Mouse (Mus musculus): Measurements from ENCODE around the gene Slc30a2. TPM values are rescaled to one million over a fixed set of nuclear protein-coding genes. Genes with fewer than 3 reads are reported as not detected.

Slc30a2 gene
- 1.2 TPM for polyA plus RNA-seq (2015; fragmentation: Illumina TruSeq; extraction: RNeasy Lipid Tissue Mini Kit (QIAGEN cat#74804); ENCODE audit: insufficient read depth, low read depth, low replicate concordance)

GRCm38 (mm10) chr4:134343071-134344031, at the start of gene Slc30a2:
TSS of gene Slc30a2 (plus strand) at chr4:134343181.

GRCm38 (mm10) chr4:134314876-134315275, 28.1 kb upstream of the Slc30a2 start, which contains the start of gene Trim63:
TSS of gene Trim63 (plus strand) at chr4:134315120.

GRCm38 (mm10) chr4:134383750-134384149, 40.8 kb downstream of the Slc30a2 start, which contains the start of gene Extl1:
TSS of gene Extl1 (minus strand) at chr4:134383850.

GRCm38 (mm10) chr4:134395977-134396825, 53.2 kb downstream of the Slc30a2 start, which contains the start of gene Pafah2:
TSS of gene Pafah2 (plus strand) at chr4:134396320.

Other genes starting within 250 kb of the Slc30a2 start
- gene Cd52, start 248.1 kb upstream of the Slc30a2 start, polyA plus RNA-seq (2015; fragmentation: Illumina TruSeq; extraction: RNeasy Lipid Tissue Mini Kit (QIAGEN cat#74804); ENCODE audit: insufficient read depth, low read depth, low replicate concordance) = 12.5 TPM
- 2.3 TPM for gene Ubxn11, start 240.6 kb upstream of the Slc30a2 start, polyA plus RNA-seq (2015; fragmentation: Illumina TruSeq; extraction: RNeasy Lipid Tissue Mini Kit (QIAGEN cat#74804); ENCODE audit: insufficient read depth, low read depth, low replicate concordance)
- 68.4 TPM for gene Sh3bgrl3, start 214.4 kb upstream of the Slc30a2 start, polyA plus RNA-seq (2015; fragmentation: Illumina TruSeq; extraction: RNeasy Lipid Tissue Mini Kit (QIAGEN cat#74804); ENCODE audit: insufficient read depth, low read depth, low replicate concordance)
- 12.7 TPM for gene Cep85, start 156.1 kb upstream of the Slc30a2 start, polyA plus RNA-seq (2015; fragmentation: Illumina TruSeq; extraction: RNeasy Lipid Tissue Mini Kit (QIAGEN cat#74804); ENCODE audit: insufficient read depth, low read depth, low replicate concordance)
- not detected for gene Gm7534, start 140.2 kb upstream of the Slc30a2 start, polyA plus RNA-seq (2015; fragmentation: Illumina TruSeq; extraction: RNeasy Lipid Tissue Mini Kit (QIAGEN cat#74804); ENCODE audit: insufficient read depth, low read depth, low replicate concordance)
- 0.65 TPM for gene Catsper4, start 115.8 kb upstream of the Slc30a2 start, polyA plus RNA-seq (2015; fragmentation: Illumina TruSeq; extraction: RNeasy Lipid Tissue Mini Kit (QIAGEN cat#74804); ENCODE audit: insufficient read depth, low read depth, low replicate concordance)
- gene Cnksr1, start 104.8 kb upstream of the Slc30a2 start, polyA plus RNA-seq (2015; fragmentation: Illumina TruSeq; extraction: RNeasy Lipid Tissue Mini Kit (QIAGEN cat#74804); ENCODE audit: insufficient read depth, low read depth, low replicate concordance) = 4.4 TPM
- gene E130218I03Rik, start 99.5 kb upstream of the Slc30a2 start, polyA plus RNA-seq (2015; fragmentation: Illumina TruSeq; extraction: RNeasy Lipid Tissue Mini Kit (QIAGEN cat#74804); ENCODE audit: insufficient read depth, low read depth, low replicate concordance) = not detected
- gene Zfp593, start 97.6 kb upstream of the Slc30a2 start, polyA plus RNA-seq (2015; fragmentation: Illumina TruSeq; extraction: RNeasy Lipid Tissue Mini Kit (QIAGEN cat#74804); ENCODE audit: insufficient read depth, low read depth, low replicate concordance) = 2.0 TPM
- gene Gm30191, start 96.2 kb upstream of the Slc30a2 start, polyA plus RNA-seq (2015; fragmentation: Illumina TruSeq; extraction: RNeasy Lipid Tissue Mini Kit (QIAGEN cat#74804); ENCODE audit: insufficient read depth, low read depth, low replicate concordance) = not detected
- gene Grrp1, start 89.1 kb upstream of the Slc30a2 start, polyA plus RNA-seq (2015; fragmentation: Illumina TruSeq; extraction: RNeasy Lipid Tissue Mini Kit (QIAGEN cat#74804); ENCODE audit: insufficient read depth, low read depth, low replicate concordance) = 6.8 TPM
- gene Pdik1l, start 55.3 kb upstream of the Slc30a2 start, polyA plus RNA-seq (2015; fragmentation: Illumina TruSeq; extraction: RNeasy Lipid Tissue Mini Kit (QIAGEN cat#74804); ENCODE audit: insufficient read depth, low read depth, low replicate concordance) = 1.6 TPM
- gene Trim63, start 28.1 kb upstream of the Slc30a2 start, polyA plus RNA-seq (2015; fragmentation: Illumina TruSeq; extraction: RNeasy Lipid Tissue Mini Kit (QIAGEN cat#74804); ENCODE audit: insufficient read depth, low read depth, low replicate concordance) = not detected
- 4.4 TPM for gene Extl1, start 40.7 kb downstream of the Slc30a2 start, polyA plus RNA-seq (2015; fragmentation: Illumina TruSeq; extraction: RNeasy Lipid Tissue Mini Kit (QIAGEN cat#74804); ENCODE audit: insufficient read depth, low read depth, low replicate concordance)
- 4.3 TPM for gene Pafah2, start 53.1 kb downstream of the Slc30a2 start, polyA plus RNA-seq (2015; fragmentation: Illumina TruSeq; extraction: RNeasy Lipid Tissue Mini Kit (QIAGEN cat#74804); ENCODE audit: insufficient read depth, low read depth, low replicate concordance)
- 9.7 TPM for gene Stmn1, start 125.1 kb downstream of the Slc30a2 start, polyA plus RNA-seq (2015; fragmentation: Illumina TruSeq; extraction: RNeasy Lipid Tissue Mini Kit (QIAGEN cat#74804); ENCODE audit: insufficient read depth, low read depth, low replicate concordance)
- gene Paqr7, start 153.5 kb downstream of the Slc30a2 start, polyA plus RNA-seq (2015; fragmentation: Illumina TruSeq; extraction: RNeasy Lipid Tissue Mini Kit (QIAGEN cat#74804); ENCODE audit: insufficient read depth, low read depth, low replicate concordance) = 1.4 TPM
- gene Aunip, start 167.8 kb downstream of the Slc30a2 start, polyA plus RNA-seq (2015; fragmentation: Illumina TruSeq; extraction: RNeasy Lipid Tissue Mini Kit (QIAGEN cat#74804); ENCODE audit: insufficient read depth, low read depth, low replicate concordance) = not detected
- gene Mtfr1l, start 192.2 kb downstream of the Slc30a2 start, polyA plus RNA-seq (2015; fragmentation: Illumina TruSeq; extraction: RNeasy Lipid Tissue Mini Kit (QIAGEN cat#74804); ENCODE audit: insufficient read depth, low read depth, low replicate concordance) = 12.1 TPM
- gene Selenon, start 209.0 kb downstream of the Slc30a2 start, polyA plus RNA-seq (2015; fragmentation: Illumina TruSeq; extraction: RNeasy Lipid Tissue Mini Kit (QIAGEN cat#74804); ENCODE audit: insufficient read depth, low read depth, low replicate concordance) = 7.8 TPM